Mouse (Mus musculus) heart, adult 2 months (tissue): ENCODE measurements at regions not wholly inside any gene's neighbourhood (a gene's known extent, or its start where the extent isn't known, plus 50 kb on each side); places are given as distances from the start of the nearest gene placed in this dataset.

ENCODE experiments used
- DNase-seq, 2 experiments: peaks; one replicate each; pipeline ENCODE4 v3.0.0; 2021
- H3K27ac ChIP-seq: fragments of 200-600 bp; 2 replicates; pipeline ENCODE4 v1.8.1; 2022
- H3K27me3 ChIP-seq: fragments of 200-500 bp; 2 replicates; pipeline ENCODE4 v1.6.1; 2012; ENCODE audit warnings: mild to moderate bottlenecking, low read length, inconsistent platforms, mixed read lengths; ENCODE audit not compliant: control insufficient read depth, insufficient read depth
- H3K36me3 ChIP-seq: fragments of 200-500 bp; 2 replicates; pipeline ENCODE4 v1.6.1; 2012; ENCODE audit warnings: low read length, inconsistent platforms; ENCODE audit not compliant: control insufficient read depth, insufficient read depth
- H3K4me1 ChIP-seq: fragments of 200-500 bp; 2 replicates; pipeline ENCODE4 v1.6.1; 2011; ENCODE audit warnings: low read length; ENCODE audit not compliant: control insufficient read depth, insufficient read depth
- H3K4me3 ChIP-seq: fragments of 200-600 bp; 2 replicates; pipeline ENCODE4 v1.8.1; 2022
- H3K79me2 ChIP-seq: fragments of 200-500 bp; replicated peaks from 2 replicates; pipeline ENCODE4 v1.6.1; 2012; ENCODE audit warnings: mild to moderate bottlenecking, inconsistent platforms, low read length, moderate library complexity, mixed read lengths; ENCODE audit not compliant: control insufficient read depth, insufficient read depth
- H3K9ac ChIP-seq: fragments of 200-500 bp; 2 replicates; pipeline ENCODE4 v1.6.1; 2012; ENCODE audit warnings: low read depth, mild to moderate bottlenecking, control low read depth, inconsistent platforms, low read length, mixed read lengths
- CTCF ChIP-seq: fragments of 200-600 bp; IDR thresholded peaks from 2 replicates; pipeline ENCODE4 v1.8.1; 2022; ENCODE audit warnings: antibody characterized with exemption, mild to moderate bottlenecking, moderate library complexity
- EP300 ChIP-seq: fragments of 200-500 bp; IDR thresholded peaks from 2 replicates; pipeline ENCODE4 v1.6.1; 2011; ENCODE audit warnings: low read depth, low read length, control low read depth; ENCODE audit not compliant: insufficient read depth
- POLR2A ChIP-seq: fragments of 200-500 bp; IDR thresholded peaks from 2 replicates; pipeline ENCODE4 v1.6.1; 2011; ENCODE audit warnings: mild to moderate bottlenecking, low read depth, low read length, control low read depth; ENCODE audit not compliant: insufficient read depth
- WGBS: fragments of 180-500 bp; shearing (Covaris S2); methylation state at CpG from one replicate; pipeline ENCODE4 v1.1.7; 2018; 5-methylcytosine and 5-hydroxymethylcytosine counted together
- intact Hi-C: fragments of 180-260 bp; cut with DNase I; formaldehyde crosslinking; loops from one replicate; pipeline ENCODE4 v1.15.1; 2025

GRCm38 (mm10) chrX:11739565-11739964 lies 411.9 kb downstream of the H2al1j start:
- H3K9ac ChIP-seq, result no peak overlapping the region
- DNase-seq, result peak in 1 of 2 experiments; percentile 17
- TF ChIP-seq EP300, result no peak
- TF ChIP-seq CTCF, result no peak
- TF ChIP-seq POLR2A, result no peak
- WGBS, result 59% methylated on average over 7 of the region's 7 CpGs
- no peaks in the 10 kb centered on the region for H3K79me2 ChIP-seq
- no peak overlapping the region for H3K4me3 ChIP-seq
- H3K4me1 ChIP-seq, result no peaks in the 10 kb centered on the region; the same call in 1 of the 2 replicates
- no peaks in the 10 kb centered on the region for H3K36me3 ChIP-seq
- no peak overlapping the region for H3K27ac ChIP-seq
- H3K27me3 ChIP-seq, result no peaks in the 10 kb centered on the region
- intact Hi-C loops, result no loop called here

GRCm38 (mm10) chrX:11745911-11746310 lies 414.2 kb downstream of the Bcor start:
- Histone ChIP-seq H3K36me3 (no peaks in the 10 kb centered on the region), H3K4me3 (no peak overlapping the region), H3K4me1 (peaks cover 1% of the 10 kb centered on the region; the same call in 1 of the 2 replicates), H3K27me3 (no peaks in the 10 kb centered on the region), H3K79me2 (no peaks in the 10 kb centered on the region), H3K9ac (no peak overlapping the region), H3K27ac (no peak overlapping the region)
- DNase-seq, result no peak
- no peak for TF ChIP-seq POLR2A
- 36% methylated on average over 3 of the region's 3 CpGs for WGBS
- intact Hi-C loops, result no loop called here

- Histone ChIP-seq H3K9ac (no peak overlapping the region), H3K79me2 (no peaks in the 10 kb centered on the region), H3K4me1 (peaks cover 1% of the 10 kb centered on the region; the same call in 1 of the 2 replicates), H3K4me3 (no peak overlapping the region), H3K27ac (no peak overlapping the region), H3K36me3 (no peaks in the 10 kb centered on the region), H3K27me3 (no peaks in the 10 kb centered on the region)
- intact Hi-C loops, result no loop called here
- DNase-seq, result no peak
- TF ChIP-seq POLR2A (no peak), EP300 (no peak), CTCF (no peak)
- WGBS, result 67% methylated on average over 4 of the region's 4 CpGs
Measured at GRCm38 (mm10) chrX:11747386-11748121, 412.6 kb downstream of the Bcor start.

GRCm38 (mm10) chrX:11748278-11748677 lies 411.9 kb downstream of the Bcor start:
- Histone ChIP-seq H3K27me3 (no peaks in the 10 kb centered on the region), H3K79me2 (no peaks in the 10 kb centered on the region), H3K27ac (no peak overlapping the region), H3K9ac (no peak overlapping the region), H3K36me3 (no peaks in the 10 kb centered on the region), H3K4me1 (peaks cover 4% of the 10 kb centered on the region; the same call in 1 of the 2 replicates), H3K4me3 (no peak overlapping the region)
- DNase-seq, result peak; percentile 62 to 69
- WGBS, result 41% methylated on average over 4 of the region's 4 CpGs
- intact Hi-C loops, result no loop called here
- TF ChIP-seq CTCF (no peak), POLR2A (no peak), EP300 (no peak)

- H3K4me1 ChIP-seq, result peaks cover 4% of the 10 kb centered on the region; the same call in 1 of the 2 replicates
- intact Hi-C loops, result no loop called here
- no peak overlapping the region for H3K27ac ChIP-seq
- TF ChIP-seq CTCF, result no peak
- no peak for TF ChIP-seq POLR2A
- no peak for TF ChIP-seq EP300
- no peak for DNase-seq
- H3K36me3 ChIP-seq, result no peaks in the 10 kb centered on the region
- no peaks in the 10 kb centered on the region for H3K79me2 ChIP-seq
- no peak overlapping the region for H3K9ac ChIP-seq
- 67% methylated on average over 5 of the region's 5 CpGs for WGBS
- no peaks in the 10 kb centered on the region for H3K27me3 ChIP-seq
- no peak overlapping the region for H3K4me3 ChIP-seq
Measured at GRCm38 (mm10) chrX:11752513-11752912, 407.6 kb downstream of the Bcor start.

- no peaks in the 10 kb centered on the region for H3K36me3 ChIP-seq
- no peaks in the 10 kb centered on the region for H3K27me3 ChIP-seq
- intact Hi-C loops, result no loop called here
- no peak overlapping the region for H3K4me3 ChIP-seq
- DNase-seq, result no peak
- H3K4me1 ChIP-seq, result peaks cover 4% of the 10 kb centered on the region; the same call in 1 of the 2 replicates
- 21% methylated on average over 13 of the region's 13 CpGs for WGBS
- H3K79me2 ChIP-seq, result no peaks in the 10 kb centered on the region
- no peak overlapping the region for H3K9ac ChIP-seq
- H3K27ac ChIP-seq, result no peak overlapping the region
- TF ChIP-seq CTCF (no peak), POLR2A (no peak), EP300 (no peak)
Measured at GRCm38 (mm10) chrX:11752973-11753590, 407.1 kb downstream of the Bcor start.
